Mouse (Mus musculus): ENCODE results near the gene Smndc1. TPM values are rescaled to one million over a fixed set of nuclear protein-coding genes. Genes with fewer than 3 reads are reported as not detected.

Gene Smndc1
- 94.0 TPM for polyA plus RNA-seq (2015; fragmentation: Illumina TruSeq; extraction: RNeasy Lipid Tissue Mini Kit (QIAGEN cat#74804); ENCODE audit: insufficient read depth, low replicate concordance)

DNA sequence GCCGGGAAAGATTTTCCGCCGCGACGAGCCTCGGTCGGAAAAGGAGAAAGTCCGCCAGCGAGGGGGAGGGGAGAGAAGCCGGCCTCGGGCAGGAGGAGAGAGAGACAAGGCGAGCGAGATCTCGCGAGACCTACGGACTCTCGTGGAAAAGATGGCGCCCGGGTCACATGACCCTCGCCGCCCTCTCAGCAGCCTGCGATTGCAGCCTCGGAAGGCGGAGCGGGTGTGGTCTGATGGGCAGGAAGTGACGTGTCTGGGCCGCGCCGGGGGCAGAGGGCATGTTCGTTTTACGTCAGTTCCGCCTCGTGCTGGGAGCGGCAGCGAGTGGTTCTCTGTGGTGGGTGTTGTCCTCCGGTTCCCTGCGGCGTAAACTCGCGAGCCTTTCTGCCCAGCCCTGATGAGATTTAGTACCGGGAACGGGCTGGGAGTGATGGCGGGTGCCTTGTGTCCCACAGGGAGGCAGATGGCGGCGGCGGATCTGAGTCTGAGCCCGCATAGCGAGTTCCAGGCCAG, at the start of gene Smndc1:
Gene Smndc1, minus strand, starts transcription at position 84 of the 513 bp plus-strand sequence.

DNA sequence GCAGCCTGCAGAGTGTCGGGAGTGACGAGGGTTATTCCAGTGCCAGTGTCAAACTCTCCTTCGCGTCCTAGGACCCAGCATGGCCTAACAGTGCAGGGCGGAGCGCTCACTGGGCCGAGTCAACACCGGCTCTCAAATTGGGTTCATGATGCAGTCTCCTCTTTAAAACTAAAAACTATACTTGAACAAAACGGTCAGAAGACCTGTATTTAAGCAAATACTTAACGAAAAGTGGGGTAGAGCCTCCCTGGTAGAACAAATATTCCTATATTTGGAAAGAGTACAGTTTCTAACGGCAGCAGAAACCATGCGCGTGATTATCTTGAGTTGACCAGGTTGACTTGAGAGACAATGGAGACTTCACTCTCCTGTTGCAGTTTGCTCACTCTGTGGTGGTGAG, 18.7 kb downstream of the Smndc1 start, which contains the start of gene Gm10197:
Gene Gm10197, minus strand, starts transcription at position 101 of the 400 bp plus-strand sequence.

Other genes starting within 250 kb of the Smndc1 start
- gene Mxi1, start 80.1 kb downstream of the Smndc1 start, polyA plus RNA-seq (2015; fragmentation: Illumina TruSeq; extraction: RNeasy Lipid Tissue Mini Kit (QIAGEN cat#74804); ENCODE audit: insufficient read depth, low replicate concordance), result 20.7 TPM
- not detected for gene Gm10197, start 18.8 kb downstream of the Smndc1 start, polyA plus RNA-seq (2015; fragmentation: Illumina TruSeq; extraction: RNeasy Lipid Tissue Mini Kit (QIAGEN cat#74804); ENCODE audit: insufficient read depth, low replicate concordance)
- gene Dusp5, start 138.5 kb upstream of the Smndc1 start, polyA plus RNA-seq (2015; fragmentation: Illumina TruSeq; extraction: RNeasy Lipid Tissue Mini Kit (QIAGEN cat#74804); ENCODE audit: insufficient read depth, low replicate concordance), result 12.3 TPM
- gene Nutf2-ps1, start 198.5 kb upstream of the Smndc1 start, polyA plus RNA-seq (2015; fragmentation: Illumina TruSeq; extraction: RNeasy Lipid Tissue Mini Kit (QIAGEN cat#74804); ENCODE audit: insufficient read depth, low replicate concordance), result 6.9 TPM
- gene Smc3, start 209.8 kb upstream of the Smndc1 start, polyA plus RNA-seq (2015; fragmentation: Illumina TruSeq; extraction: RNeasy Lipid Tissue Mini Kit (QIAGEN cat#74804); ENCODE audit: insufficient read depth, low replicate concordance), result 76.2 TPM

All from spleen, adult 10 weeks (tissue).